Mouse (Mus musculus): Measurements from ENCODE around the gene Cdk18. TPM values are rescaled to one million over a fixed set of nuclear protein-coding genes. Genes with fewer than 3 reads are reported as not detected.
"Not testable (repeated sequence)": the region's sequence is repeated elsewhere in the genome, so short reads cannot be mapped to it uniquely, and the experiment has no call there.

The Cdk18 gene
- polyA plus RNA-seq, 1 experiment from 2014 or later: 1.9 TPM

DNA sequence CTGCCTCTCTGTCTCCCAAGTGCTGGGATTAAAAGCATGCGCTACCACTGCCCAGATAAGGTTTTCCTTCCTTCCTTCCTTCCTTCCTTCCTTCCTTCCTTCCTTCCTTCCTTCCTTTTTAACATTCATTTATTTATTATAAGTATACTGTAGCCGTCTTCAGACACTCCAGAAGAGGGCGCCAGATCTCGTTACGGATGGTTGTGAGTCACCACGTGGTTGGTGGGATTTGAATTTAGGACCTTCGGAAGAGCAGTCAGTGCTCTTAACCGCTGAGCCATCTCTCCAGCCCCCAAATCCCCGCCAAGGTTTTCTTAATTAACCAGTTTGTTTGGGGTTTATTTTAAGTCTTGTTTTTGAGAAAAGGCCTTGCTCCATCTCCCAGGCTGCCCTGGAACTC lies 23.1 kb upstream of the Cdk18 start:
- peaks cover 38% of the 10 kb centered on the region for H3K4me1 ChIP-seq (replicated peaks; ENCODE audit: control insufficient read depth, insufficient read depth, low read length)
- not testable (repeated sequence) for H3K9ac ChIP-seq (replicated peaks; ENCODE audit: low read depth, low read length); H3K27ac ChIP-seq (ENCODE audit: low read length); H3K36me3 ChIP-seq (ENCODE audit: control insufficient read depth, insufficient read depth); H3K9me3 ChIP-seq (ENCODE audit: control insufficient read depth, low read length); H3K4me2 ChIP-seq (ENCODE audit: low read length); ATAC-seq; H3K4me3 ChIP-seq (replicated peaks; ENCODE audit: low read length); H3K27me3 ChIP-seq (replicated peaks; ENCODE audit: control insufficient read depth, insufficient read depth, low read length)
- WGBS: 53% methylated on average over 9 of the region's 9 CpGs

DNA sequence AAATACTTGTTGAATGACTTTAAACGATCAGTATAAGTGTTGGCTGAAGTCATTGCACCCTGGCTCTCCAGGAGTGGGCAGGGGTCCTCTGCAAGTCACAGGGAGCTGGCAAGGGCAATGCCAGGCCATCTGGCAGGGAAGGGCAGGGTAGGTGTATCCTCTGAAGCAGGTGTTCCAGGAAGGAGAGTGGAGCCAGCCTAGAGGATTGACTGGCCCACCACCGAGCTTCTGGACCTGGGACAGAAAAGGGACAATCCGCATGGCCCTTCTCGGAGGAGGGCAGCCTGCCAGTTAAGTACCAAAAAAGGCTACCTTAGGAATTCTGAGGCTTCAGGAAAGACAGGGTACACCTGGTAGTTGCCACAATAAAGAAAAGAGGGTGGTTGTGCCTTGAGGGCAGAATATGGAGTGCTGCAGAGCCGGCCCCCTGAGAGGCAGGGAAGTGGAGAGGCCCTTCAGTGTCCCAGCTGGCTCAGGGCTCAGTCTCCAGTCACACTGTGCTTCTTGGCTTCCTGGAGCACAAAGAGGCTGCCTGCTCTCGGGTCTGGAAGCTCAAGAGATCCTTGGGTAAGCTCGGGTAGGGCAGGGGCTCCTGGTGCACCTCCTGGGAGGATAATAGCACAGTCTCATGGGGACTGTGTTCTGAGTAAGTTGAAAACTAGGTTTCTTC lies 21.9 kb upstream of the Cdk18 start:
- 53% methylated on average over 7 of the region's 7 CpGs for WGBS

DNA sequence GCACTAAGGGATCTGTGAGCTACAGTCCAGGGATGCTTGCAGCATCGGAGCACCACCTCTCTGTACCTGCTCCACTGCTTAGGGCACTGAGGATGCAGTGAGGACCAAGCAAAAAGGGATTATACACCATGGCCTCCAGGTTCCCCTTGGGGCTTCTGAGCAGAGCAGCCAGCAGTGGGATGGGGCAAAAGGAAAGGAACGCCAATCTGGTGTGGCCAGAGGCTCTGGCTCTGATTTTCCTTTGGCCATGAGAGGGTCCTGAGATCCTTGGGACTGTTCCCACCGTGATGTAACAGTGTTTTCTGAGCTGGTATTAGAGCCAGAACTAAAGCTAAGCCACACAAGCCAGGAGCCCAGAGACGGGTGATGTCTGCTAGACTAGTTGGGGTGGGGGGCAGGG lies 20.2 kb upstream of the Cdk18 start:
- Histone ChIP-seq H3K27ac (ENCODE audit: low read length) (no peak overlapping the region), H3K4me2 (ENCODE audit: low read length) (no peak overlapping the region), H3K9ac (replicated peaks; ENCODE audit: low read depth, low read length) (0 out of 2 replicates have a peak overlapping the region, but pooled peaks have one; percentile 19), H3K9me3 (ENCODE audit: control insufficient read depth, low read length) (no peaks in the 10 kb centered on the region), H3K4me3 (replicated peaks; ENCODE audit: low read length) (no peak overlapping the region), H3K27me3 (replicated peaks; ENCODE audit: control insufficient read depth, insufficient read depth, low read length) (no peaks in the 10 kb centered on the region), H3K4me1 (replicated peaks; ENCODE audit: control insufficient read depth, insufficient read depth, low read length) (peaks cover 35% of the 10 kb centered on the region), H3K36me3 (ENCODE audit: control insufficient read depth, insufficient read depth) (no peaks in the 10 kb centered on the region)
- ATAC-seq: no peak
- 47% methylated on average over 4 of the region's 4 CpGs for WGBS

More for the DNA sequence above, 21.9 kb upstream of the Cdk18 start:
- ATAC-seq: no peak
- no peak overlapping the region for H3K4me2 ChIP-seq (ENCODE audit: low read length)
- no peak overlapping the region for H3K27ac ChIP-seq (ENCODE audit: low read length)
- H3K27me3 ChIP-seq (replicated peaks; ENCODE audit: control insufficient read depth, insufficient read depth, low read length): no peaks in the 10 kb centered on the region
- no peak overlapping the region for H3K9ac ChIP-seq (replicated peaks; ENCODE audit: low read depth, low read length)
- peaks cover 41% of the 10 kb centered on the region for H3K4me1 ChIP-seq (replicated peaks; ENCODE audit: control insufficient read depth, insufficient read depth, low read length)
- H3K4me3 ChIP-seq (replicated peaks; ENCODE audit: low read length): no peak overlapping the region
- no peaks in the 10 kb centered on the region for H3K36me3 ChIP-seq (ENCODE audit: control insufficient read depth, insufficient read depth)
- H3K9me3 ChIP-seq (ENCODE audit: control insufficient read depth, low read length): no peaks in the 10 kb centered on the region; the same call in 1 of the 2 replicates

DNA sequence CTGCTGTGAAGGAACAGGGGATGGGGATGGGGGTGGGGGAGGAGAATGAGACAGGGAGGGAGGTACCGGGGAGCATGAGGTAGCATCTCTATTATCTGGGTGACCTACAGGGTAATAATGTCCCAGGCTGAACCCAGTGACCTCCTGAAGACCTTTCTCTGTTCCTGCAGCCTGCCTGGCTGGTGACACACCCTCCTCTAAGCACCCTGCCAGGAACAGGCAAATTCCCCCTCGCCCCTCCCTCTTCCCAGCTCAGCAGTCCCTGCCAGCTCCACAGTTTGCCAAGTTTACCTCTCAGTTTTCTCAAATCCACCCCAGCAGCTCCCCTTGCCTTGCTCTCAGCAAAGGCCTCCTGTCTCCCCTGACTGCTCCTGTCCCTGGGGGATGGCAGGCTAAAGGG lies 19.3 kb upstream of the Cdk18 start:
- Histone ChIP-seq H3K4me2 (ENCODE audit: low read length) (no peak overlapping the region), H3K9me3 (ENCODE audit: control insufficient read depth, low read length) (no peaks in the 10 kb centered on the region), H3K4me1 (replicated peaks; ENCODE audit: control insufficient read depth, insufficient read depth, low read length) (peaks cover 33% of the 10 kb centered on the region), H3K27ac (ENCODE audit: low read length) (no peak overlapping the region), H3K27me3 (replicated peaks; ENCODE audit: control insufficient read depth, insufficient read depth, low read length) (no peaks in the 10 kb centered on the region), H3K4me3 (replicated peaks; ENCODE audit: low read length) (no peak overlapping the region), H3K36me3 (ENCODE audit: control insufficient read depth, insufficient read depth) (no peaks in the 10 kb centered on the region), H3K9ac (replicated peaks; ENCODE audit: low read depth, low read length) (no peak overlapping the region)
- no peak for ATAC-seq
- 23% methylated on average over 2 of the region's 2 CpGs for WGBS

DNA sequence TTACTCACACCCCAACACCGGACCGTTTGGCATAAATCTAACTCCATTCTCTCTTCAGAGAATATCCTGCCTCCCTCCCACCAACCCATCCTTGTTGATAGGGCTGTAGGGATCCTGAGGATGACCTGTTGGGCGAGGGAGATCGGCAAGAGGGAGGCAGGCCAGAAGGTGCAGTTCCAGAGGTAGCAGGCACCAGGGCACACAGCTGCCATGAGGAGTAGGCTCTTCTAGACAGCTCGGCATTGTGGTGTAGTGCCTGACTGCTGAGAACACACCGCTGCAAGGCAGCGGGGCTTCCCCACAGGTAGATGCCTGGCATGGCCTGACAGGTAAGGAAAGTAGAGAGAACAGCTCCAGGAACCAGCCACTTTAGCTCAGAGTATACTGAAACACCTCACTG lies 18.3 kb upstream of the Cdk18 start:
- H3K4me2 ChIP-seq (ENCODE audit: low read length): peak overlapping the region; percentile 38
- no peaks in the 10 kb centered on the region for H3K36me3 ChIP-seq (ENCODE audit: control insufficient read depth, insufficient read depth)
- H3K4me1 ChIP-seq (replicated peaks; ENCODE audit: control insufficient read depth, insufficient read depth, low read length): peaks cover 33% of the 10 kb centered on the region
- peak overlapping the region; percentile 49; the same call in 1 of the 2 replicates for H3K9ac ChIP-seq (replicated peaks; ENCODE audit: low read depth, low read length)
- no peak overlapping the region; the same call in 1 of the 2 replicates for H3K4me3 ChIP-seq (replicated peaks; ENCODE audit: low read length)
- ATAC-seq: peak; percentile 13; the same call in 1 of the 2 replicates
- H3K27ac ChIP-seq (ENCODE audit: low read length): no peak overlapping the region
- H3K27me3 ChIP-seq (replicated peaks; ENCODE audit: control insufficient read depth, insufficient read depth, low read length): no peaks in the 10 kb centered on the region
- 24% methylated on average over 7 of the region's 7 CpGs for WGBS
- H3K9me3 ChIP-seq (ENCODE audit: control insufficient read depth, low read length): no peaks in the 10 kb centered on the region

DNA sequence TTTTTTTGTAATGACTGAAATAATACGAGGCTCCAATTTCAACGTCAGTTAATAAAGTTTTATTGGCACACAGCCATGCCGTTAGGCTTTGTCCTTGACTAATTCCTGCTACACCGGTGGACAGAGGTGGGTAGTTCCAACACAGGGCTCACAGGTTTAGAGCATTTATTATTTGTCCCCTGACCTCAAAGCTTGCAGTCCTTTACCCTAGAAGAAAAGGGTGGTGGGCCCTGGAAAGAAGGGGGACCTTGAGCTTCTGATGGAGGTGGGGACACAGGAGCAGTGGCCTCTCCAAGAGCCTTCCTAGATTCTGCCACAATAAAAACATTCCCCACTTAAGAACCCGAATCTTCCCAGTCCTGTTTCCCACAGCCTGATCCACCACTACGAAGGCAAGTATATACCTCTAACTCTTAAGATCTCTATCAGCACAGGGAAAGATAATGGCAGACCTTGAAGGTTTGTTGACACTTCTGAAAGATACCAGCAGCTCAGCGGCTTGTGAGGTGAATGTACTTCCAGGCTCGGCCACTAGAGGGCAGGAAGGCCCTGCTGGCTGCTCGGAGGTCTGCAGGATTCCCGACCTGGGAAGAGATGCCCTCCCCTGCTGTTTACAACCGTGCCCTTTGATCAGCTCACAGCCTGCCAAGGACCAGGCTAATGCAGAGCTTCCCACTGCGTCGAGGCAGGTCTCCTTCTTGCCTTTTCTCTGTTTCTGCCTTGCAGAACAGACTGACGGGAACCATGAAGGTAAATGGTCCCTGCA lies 17.7 kb upstream of the Cdk18 start:
- H3K4me1 ChIP-seq (replicated peaks; ENCODE audit: control insufficient read depth, insufficient read depth, low read length): peaks cover 33% of the 10 kb centered on the region
- H3K9me3 ChIP-seq (ENCODE audit: control insufficient read depth, low read length): no peaks in the 10 kb centered on the region
- H3K27me3 ChIP-seq (replicated peaks; ENCODE audit: control insufficient read depth, insufficient read depth, low read length): no peaks in the 10 kb centered on the region
- peak overlapping the region; percentile 18; the same call in 1 of the 2 replicates for H3K4me3 ChIP-seq (replicated peaks; ENCODE audit: low read length)
- WGBS: 20% methylated on average over 14 of the region's 14 CpGs
- peak overlapping the region; percentile 49; the same call in 1 of the 2 replicates for H3K9ac ChIP-seq (replicated peaks; ENCODE audit: low read depth, low read length)
- H3K36me3 ChIP-seq (ENCODE audit: control insufficient read depth, insufficient read depth): no peaks in the 10 kb centered on the region
- ATAC-seq: peak; percentile 61
- peak overlapping the region; percentile 38 for H3K4me2 ChIP-seq (ENCODE audit: low read length)
- H3K27ac ChIP-seq (ENCODE audit: low read length): no peak overlapping the region

DNA sequence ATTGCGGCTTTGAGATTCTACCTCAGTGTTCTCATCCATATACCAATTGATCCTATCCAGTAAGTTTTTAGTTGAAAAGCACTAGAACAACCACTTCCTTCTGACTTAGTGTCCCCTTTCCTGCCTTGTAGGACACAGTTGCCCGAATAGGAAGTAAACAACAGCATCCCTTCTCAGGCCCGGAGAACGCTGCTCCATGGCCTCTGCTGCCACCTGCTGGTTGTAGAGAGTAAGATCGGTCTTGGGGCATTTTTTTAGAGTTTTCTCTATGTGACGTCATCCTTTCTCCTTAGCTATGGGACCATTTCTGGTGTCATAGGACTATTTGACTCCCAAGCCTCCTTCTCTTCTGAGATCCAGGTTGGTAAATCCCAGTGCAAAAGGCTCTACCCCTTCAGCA lies 16.3 kb upstream of the Cdk18 start:
- no peak for ATAC-seq
- no peaks in the 10 kb centered on the region for H3K9me3 ChIP-seq (ENCODE audit: control insufficient read depth, low read length)
- no peak overlapping the region for H3K4me3 ChIP-seq (replicated peaks; ENCODE audit: low read length)
- peaks cover 33% of the 10 kb centered on the region for H3K4me1 ChIP-seq (replicated peaks; ENCODE audit: control insufficient read depth, insufficient read depth, low read length)
- no peaks in the 10 kb centered on the region for H3K27me3 ChIP-seq (replicated peaks; ENCODE audit: control insufficient read depth, insufficient read depth, low read length)
- WGBS: 13% methylated on average over 6 of the region's 6 CpGs
- no peak overlapping the region for H3K4me2 ChIP-seq (ENCODE audit: low read length)
- H3K36me3 ChIP-seq (ENCODE audit: control insufficient read depth, insufficient read depth): no peaks in the 10 kb centered on the region
- no peak overlapping the region for H3K9ac ChIP-seq (replicated peaks; ENCODE audit: low read depth, low read length)
- no peak overlapping the region for H3K27ac ChIP-seq (ENCODE audit: low read length)

DNA sequence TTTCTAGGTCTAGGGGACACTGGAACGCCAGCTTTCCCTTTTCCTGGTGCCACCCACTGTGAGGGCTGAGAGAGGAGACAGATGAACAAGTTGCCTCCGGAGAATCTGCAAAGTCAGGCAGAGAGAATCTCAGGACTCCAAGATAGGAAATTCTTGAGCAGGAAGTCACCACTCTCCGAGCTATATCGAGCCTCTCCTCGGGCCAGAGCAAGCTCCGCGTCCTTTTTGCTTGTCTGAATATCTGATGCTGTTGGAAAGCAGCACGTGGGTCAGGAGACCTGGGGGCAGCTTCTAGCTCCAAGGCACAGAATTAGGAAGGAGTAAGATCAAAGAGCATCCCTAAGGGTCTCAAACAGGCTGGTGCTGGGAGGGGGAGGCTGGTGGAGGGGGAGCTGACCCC lies 14.2 kb upstream of the Cdk18 start:
- Histone ChIP-seq H3K4me1 (replicated peaks; ENCODE audit: control insufficient read depth, insufficient read depth, low read length) (peaks cover 15% of the 10 kb centered on the region), H3K36me3 (ENCODE audit: control insufficient read depth, insufficient read depth) (no peaks in the 10 kb centered on the region), H3K4me3 (replicated peaks; ENCODE audit: low read length) (no peak overlapping the region), H3K9me3 (ENCODE audit: control insufficient read depth, low read length) (no peaks in the 10 kb centered on the region), H3K27ac (ENCODE audit: low read length) (no peak overlapping the region), H3K27me3 (replicated peaks; ENCODE audit: control insufficient read depth, insufficient read depth, low read length) (no peaks in the 10 kb centered on the region), H3K4me2 (ENCODE audit: low read length) (no peak overlapping the region), H3K9ac (replicated peaks; ENCODE audit: low read depth, low read length) (no peak overlapping the region)
- WGBS: 25% methylated on average over 8 of the region's 8 CpGs
- ATAC-seq: no peak

DNA sequence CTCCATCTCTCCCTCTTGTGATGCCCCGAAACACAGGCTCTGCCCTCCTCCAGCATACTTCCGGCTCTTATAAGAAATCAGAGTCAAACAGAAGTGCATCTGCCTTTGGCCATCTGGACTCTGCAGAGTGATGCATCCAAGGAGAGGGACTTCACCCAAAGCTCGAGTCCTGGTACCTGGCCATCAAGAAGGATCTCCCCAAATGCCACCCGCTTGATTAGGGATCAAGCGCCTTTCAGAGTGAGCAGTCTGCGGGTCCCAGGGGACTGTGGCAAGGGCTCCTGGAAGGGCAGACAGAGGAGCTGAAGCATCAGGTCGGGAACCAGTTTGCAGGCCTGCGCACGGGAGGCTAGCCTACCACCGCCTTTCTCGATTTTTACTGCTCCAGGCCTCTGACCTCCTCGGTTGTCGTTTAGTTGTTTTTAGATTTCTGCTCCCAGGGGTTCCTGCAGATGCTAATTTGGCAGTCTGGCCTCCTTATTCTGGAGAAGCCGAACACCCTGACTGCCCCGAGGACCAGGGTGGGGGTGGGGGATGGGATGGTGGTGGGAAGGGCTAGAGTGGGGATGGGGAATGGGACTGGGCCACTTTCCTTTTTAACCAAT lies 13.7 kb upstream of the Cdk18 start:
- ATAC-seq: no peak

More for the DNA sequence above, 13.7 kb upstream of the Cdk18 start:
- Histone ChIP-seq H3K27me3 (replicated peaks; ENCODE audit: control insufficient read depth, insufficient read depth, low read length) (no peaks in the 10 kb centered on the region), H3K4me1 (replicated peaks; ENCODE audit: control insufficient read depth, insufficient read depth, low read length) (peaks cover 10% of the 10 kb centered on the region), H3K9ac (replicated peaks; ENCODE audit: low read depth, low read length) (no peak overlapping the region), H3K4me2 (ENCODE audit: low read length) (no peak overlapping the region), H3K4me3 (replicated peaks; ENCODE audit: low read length) (no peak overlapping the region), H3K27ac (ENCODE audit: low read length) (no peak overlapping the region), H3K36me3 (ENCODE audit: control insufficient read depth, insufficient read depth) (no peaks in the 10 kb centered on the region), H3K9me3 (ENCODE audit: control insufficient read depth, low read length) (no peaks in the 10 kb centered on the region)
- WGBS: 31% methylated on average over 15 of the region's 15 CpGs
